Mouse (Mus musculus) bone marrow macrophage, adult 2 months (primary cell): Measurements from ENCODE around the gene Naxd.

ENCODE experiments used
- CTCF ChIP-seq: IDR thresholded peaks from 2 replicates; pipeline ENCODE4 v1.5.1; 2012; ENCODE audit warnings: low read depth, mild to moderate bottlenecking, low read length, moderate library complexity
- POLR2A ChIP-seq: IDR thresholded peaks from 2 replicates; pipeline ENCODE4 v1.6.1; 2012; ENCODE audit warnings: mild to moderate bottlenecking, low read depth, low read length, borderline replicate concordance

DNA sequence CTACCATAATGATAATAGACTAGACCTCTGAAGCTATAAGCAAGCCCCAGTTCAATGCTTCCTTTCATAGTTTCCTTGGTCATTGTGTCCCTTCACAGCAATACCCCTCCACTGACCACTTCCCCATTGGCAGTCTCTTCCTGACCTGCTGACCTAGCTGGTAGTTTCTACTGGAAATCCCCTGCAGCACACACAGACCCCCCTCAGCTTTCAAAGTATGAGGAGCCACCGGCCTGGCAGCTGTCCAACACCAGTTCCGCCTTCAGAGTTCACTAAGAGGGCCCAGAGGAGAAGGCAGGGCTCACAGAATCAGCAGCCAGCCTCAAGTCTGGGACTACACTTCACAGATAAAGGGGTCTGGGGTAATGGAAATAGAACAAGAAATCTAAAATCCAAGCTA, 36.4 kb upstream of the Naxd start:
- TF ChIP-seq POLR2A: no peak
- TF ChIP-seq CTCF: no peak
